Mouse (Mus musculus): Measurements from ENCODE around the gene Epop.

Gene Epop

GRCm38 (mm10) chr11:97590227-97590960, 39.1 kb downstream of the Epop start:
- DNase-seq (ENCODE audit: low spot score in 2 of 2) = no peak

GRCm38 (mm10) chr11:97589216-97589615, 40.3 kb downstream of the Epop start:
- DNase-seq (ENCODE audit: low spot score in 2 of 2) = no peak

GRCm38 (mm10) chr11:97585932-97586331, 43.6 kb downstream of the Epop start:
- DNase-seq (ENCODE audit: low spot score in 2 of 2) = no peak

GRCm38 (mm10) chr11:97584476-97584875, 45.0 kb downstream of the Epop start:
- no peak for DNase-seq (ENCODE audit: low spot score in 2 of 2)

GRCm38 (mm10) chr11:97579088-97579857, 50.2 kb downstream of the Epop start:
- DNase-seq (ENCODE audit: low spot score in 2 of 2) = no peak

GRCm38 (mm10) chr11:97578286-97578685, 51.2 kb downstream of the Epop start:
- no peak for DNase-seq (ENCODE audit: low spot score in 2 of 2)

All from natural killer cell, adult 2 months (primary cell).